Mouse (Mus musculus) bone marrow, adult 2 months (tissue): ENCODE measurements around the gene Rhox4d. TPM values are rescaled to one million over a fixed set of nuclear protein-coding genes. Genes with fewer than 3 reads are reported as not detected.
"Not testable (repeated sequence)": the region's sequence is repeated elsewhere in the genome, so short reads cannot be mapped to it uniquely, and the experiment has no call there.

Experiments used
- H3K27ac ChIP-seq: fragments of 200-500 bp; 2 replicates; pipeline ENCODE4 v1.5.1; 2012; ENCODE audit warnings: low read depth, mild to moderate bottlenecking, control low read depth, inconsistent platforms, low read length; ENCODE audit not compliant: control insufficient read depth, poor library complexity, insufficient read depth
- H3K4me1 ChIP-seq: fragments of 200-500 bp; 2 replicates; pipeline ENCODE4 v1.6.1; 2011; ENCODE audit warnings: low read length; ENCODE audit not compliant: control insufficient read depth, insufficient read depth
- H3K4me3 ChIP-seq: fragments of 200-500 bp; replicated peaks from 2 replicates; pipeline ENCODE3; 2011; ENCODE audit warnings: mild to moderate bottlenecking, low read depth, low read length, control low read depth; ENCODE audit not compliant: control insufficient read depth
- WGBS: fragments of 180-500 bp; shearing (Covaris S2); methylation state at CpG from one replicate; pipeline ENCODE4 v1.1.7; 2018; 5-methylcytosine and 5-hydroxymethylcytosine counted together
- polyA plus RNA-seq: library from polyadenylated mRNA; stranded (reverse); fragments of >200 nt; gene quantifications from 2 replicates; pipeline ENCODE4 v1.2.4, GENCODE M21; 2011; ENCODE audit warnings: low replicate concordance; ENCODE audit not compliant: missing spikeins, insufficient read depth, insufficient read length

Rhox4d gene
- not detected in 2 replicates for polyA plus RNA-seq

- not testable (repeated sequence) for H3K4me1 ChIP-seq, H3K4me3 ChIP-seq, H3K27ac ChIP-seq
- 91% methylated on average over 12 of the region's 18 CpGs for WGBS
Measured at GRCm38 (mm10) chrX:37514059-37514458, at the start of gene Rhox4d. Rhox4d (plus strand) TSS chrX:37514359.

GRCm38 (mm10) chrX:37480037-37480436, 34.1 kb upstream of the Rhox4d start, which contains the start of gene Rhox4c:
Rhox4c (plus strand) TSS chrX:37480337.
- not testable (repeated sequence) for H3K4me1 ChIP-seq, H3K27ac ChIP-seq, H3K4me3 ChIP-seq
- WGBS: 87% methylated on average over 14 of the region's 14 CpGs

GRCm38 (mm10) chrX:37530152-37530551, 16.0 kb downstream of the Rhox4d start, which contains the start of gene Rhox2e:
Rhox2e (plus strand) TSS chrX:37530452.
- H3K4me1 ChIP-seq, H3K27ac ChIP-seq, H3K4me3 ChIP-seq: not testable (repeated sequence)
- WGBS: 92% methylated on average over 2 of the region's 8 CpGs

- not testable (repeated sequence) for H3K4me3 ChIP-seq, H3K4me1 ChIP-seq, H3K27ac ChIP-seq
- 86% methylated on average over 1 of the region's 4 CpGs for WGBS
Measured at GRCm38 (mm10) chrX:37541719-37542118, 27.6 kb downstream of the Rhox4d start, which contains the start of gene Rhox3e. Rhox3e (plus strand) TSS chrX:37542019.

GRCm38 (mm10) chrX:37557112-37557511, 43.0 kb downstream of the Rhox4d start, which contains the start of gene Rhox4e:
Rhox4e (plus strand) TSS chrX:37557412.
- WGBS: 80% methylated on average over 10 of the region's 18 CpGs
- H3K4me1 ChIP-seq, H3K4me3 ChIP-seq, H3K27ac ChIP-seq: not testable (repeated sequence)

Other genes with a start within 250 kb of the Rhox4d start
- gene Rhox4a, start 249.0 kb upstream of the Rhox4d start, polyA plus RNA-seq: not detected in 2 replicates
- gene Rhox3a2, start 134.3 kb upstream of the Rhox4d start, polyA plus RNA-seq: not detected in 2 replicates
- not detected in 2 replicates for gene Rhox4a2, start 123.5 kb upstream of the Rhox4d start, polyA plus RNA-seq
- not detected in 2 replicates for gene Rhox2b, start 102.3 kb upstream of the Rhox4d start, polyA plus RNA-seq
- gene Rhox4b, start 81.9 kb upstream of the Rhox4d start, polyA plus RNA-seq: not detected in 2 replicates
- gene Rhox2c, start 60.7 kb upstream of the Rhox4d start, polyA plus RNA-seq: not detected in 2 replicates
- not detected in 2 replicates for gene Rhox3c, start 55.8 kb upstream of the Rhox4d start, polyA plus RNA-seq
- not detected in 2 replicates for gene Rhox4c, start 34.0 kb upstream of the Rhox4d start, polyA plus RNA-seq
- not detected in 2 replicates for gene Rhox2d, start 20.9 kb upstream of the Rhox4d start, polyA plus RNA-seq
- gene Rhox2e, start 16.1 kb downstream of the Rhox4d start, polyA plus RNA-seq: not detected in 2 replicates
- gene Rhox3e, start 27.7 kb downstream of the Rhox4d start, polyA plus RNA-seq: not detected in 2 replicates
- not detected in 2 replicates for gene Rhox4e, start 43.1 kb downstream of the Rhox4d start, polyA plus RNA-seq
- gene Rhox2f, start 57.0 kb downstream of the Rhox4d start, polyA plus RNA-seq: not detected in 2 replicates
- gene Rhox3f, start 66.6 kb downstream of the Rhox4d start, polyA plus RNA-seq: not detected in 2 replicates
- not detected in 2 replicates for gene Rhox4f, start 93.3 kb downstream of the Rhox4d start, polyA plus RNA-seq
- not detected in 2 replicates for gene Rhox3g, start 114.3 kb downstream of the Rhox4d start, polyA plus RNA-seq
- not detected in 2 replicates for gene Rhox2g, start 129.1 kb downstream of the Rhox4d start, polyA plus RNA-seq
- not detected in 2 replicates for gene Rhox4g, start 137.0 kb downstream of the Rhox4d start, polyA plus RNA-seq
- gene Rhox3h, start 154.4 kb downstream of the Rhox4d start, polyA plus RNA-seq: not detected in 2 replicates
- gene Rhox2h, start 158.9 kb downstream of the Rhox4d start, polyA plus RNA-seq: not detected in 2 replicates